Mouse (Mus musculus): ENCODE measurements around the gene Nostrin.

- TF ChIP-seq CTCF (IDR thresholded peaks at IDR 0.05; ENCODE audit: low read depth) = no peak
- TF ChIP-seq EP300 (IDR thresholded peaks at IDR 0.05; ENCODE audit: low read depth) = no peak
Observed at GRCm38 (mm10) chr2:69222815-69223214, 87.2 kb downstream of the Nostrin start.
